Comparison of ENCODE assay signal across 9 mouse cellular contexts in genomic region chr14:97331388-97331787, GRCm38 (mm10).
DNase-seq lines count a peak whose midpoint lies in the region; ATAC-seq and TF ChIP-seq lines count a peak whose summit lies in the region.
"Had no signal": no experiment of that assay in that cellular context is flagged by ENCODE, and none has a peak within 500 bp of the region (broad histone marks: within the 10 kb centered on the region; RNA-seq: fewer than 3 reads in every experiment).

No protein-coding gene starts in this region.

- no peak for TF ChIP-seq POLR2A in limb, embryonic 14.5 days (IDR thresholded peaks at IDR 0.05; ENCODE audit: borderline replicate concordance, extremely low read depth, insufficient read depth, insufficient read length)

- peak; percentile 73; the same call in 1 of the 2 replicates for ATAC-seq in frontal cortex, adult (ENCODE audit: low TSS enrichment)
- no peak for ATAC-seq in limb, embryonic 14.5 days (ENCODE audit: low FRiP score, low read depth)
- ATAC-seq in forebrain, embryonic 13.5 days = peak; percentile 87
- peak; percentile 72; the same call in 1 of the 2 replicates for ATAC-seq in neural tube, embryonic 15.5 days (ENCODE audit: low FRiP score)

- 8% methylated on average over 2 of the region's 2 CpGs for WGBS in limb, embryonic 14.5 days
- 9% methylated on average over 2 of the region's 2 CpGs for WGBS in limb, embryonic 10.5 days
- WGBS in forebrain, embryonic 13.5 days = 4% methylated on average over 2 of the region's 2 CpGs
- 10% methylated on average over 2 of the region's 2 CpGs for WGBS in neural tube, embryonic 15.5 days

- no peak overlapping the region for H3K4me3 ChIP-seq in limb, embryonic 14.5 days (replicated peaks; ENCODE audit: low read length)
- H3K4me3 ChIP-seq in limb, embryonic 10.5 days = no peak overlapping the region
- no peak overlapping the region for H3K4me3 ChIP-seq in forebrain, embryonic 13.5 days
- no peak overlapping the region for H3K4me3 ChIP-seq in neural tube, embryonic 15.5 days (replicated peaks)
- H3K4me3 ChIP-seq: stomach, embryonic 15.5 days had no signal

- no peak overlapping the region for H3K4me2 ChIP-seq in limb, embryonic 14.5 days (replicated peaks; ENCODE audit: low read depth, low read length, severe bottlenecking)
- no peak overlapping the region for H3K4me2 ChIP-seq in forebrain, embryonic 13.5 days
- no peak overlapping the region for H3K4me2 ChIP-seq in neural tube, embryonic 15.5 days
- H3K4me2 ChIP-seq: stomach, embryonic 15.5 days had no signal

- H3K36me3 ChIP-seq in limb, embryonic 14.5 days (ENCODE audit: control insufficient read depth, insufficient read depth, low read length) = no peaks in the 10 kb centered on the region
- no peaks in the 10 kb centered on the region for H3K36me3 ChIP-seq in limb, embryonic 10.5 days
- H3K36me3 ChIP-seq in forebrain, embryonic 13.5 days (ENCODE audit: poor library complexity, severe bottlenecking) = no peaks in the 10 kb centered on the region
- no peaks in the 10 kb centered on the region for H3K36me3 ChIP-seq in neural tube, embryonic 15.5 days
- H3K36me3 ChIP-seq: stomach, embryonic 15.5 days had no signal

- no peaks in the 10 kb centered on the region for H3K4me1 ChIP-seq in limb, embryonic 14.5 days (ENCODE audit: control insufficient read depth, insufficient read depth, low read length)
- H3K4me1 ChIP-seq in limb, embryonic 10.5 days = no peaks in the 10 kb centered on the region
- no peaks in the 10 kb centered on the region for H3K4me1 ChIP-seq in forebrain, embryonic 13.5 days
- H3K4me1 ChIP-seq in neural tube, embryonic 15.5 days = no peaks in the 10 kb centered on the region
- H3K4me1 ChIP-seq: stomach, embryonic 15.5 days had no signal

- no peaks in the 10 kb centered on the region for H3K9me3 ChIP-seq in limb, embryonic 14.5 days (ENCODE audit: control insufficient read depth, low read length)
- H3K9me3 ChIP-seq in limb, embryonic 10.5 days (replicated peaks) = no peaks in the 10 kb centered on the region
- no peaks in the 10 kb centered on the region for H3K9me3 ChIP-seq in forebrain, embryonic 13.5 days (replicated peaks)
- H3K9me3 ChIP-seq in neural tube, embryonic 15.5 days (replicated peaks) = no peaks in the 10 kb centered on the region
- H3K9me3 ChIP-seq: stomach, embryonic 15.5 days had no signal

- H3K27ac ChIP-seq in limb, embryonic 14.5 days (replicated peaks; ENCODE audit: low read depth, low read length) = no peak overlapping the region
- no peak overlapping the region for H3K27ac ChIP-seq in limb, embryonic 10.5 days
- no peak overlapping the region for H3K27ac ChIP-seq in forebrain, embryonic 13.5 days
- no peak overlapping the region for H3K27ac ChIP-seq in neural tube, embryonic 15.5 days (replicated peaks)
- H3K27ac ChIP-seq: stomach, embryonic 15.5 days had no signal

- H3K9ac ChIP-seq in limb, embryonic 14.5 days (ENCODE audit: low read depth, low read length, severe bottlenecking) = no peak overlapping the region
- no peak overlapping the region for H3K9ac ChIP-seq in forebrain, embryonic 13.5 days
- H3K9ac ChIP-seq in neural tube, embryonic 15.5 days (replicated peaks) = no peak overlapping the region
- H3K9ac ChIP-seq: stomach, embryonic 15.5 days had no signal

- DNase-seq in frontal cortex, postnatal 10 days (ENCODE audit: low spot score in 2 of 2) = no peak
- peak; percentile 75 for DNase-seq in limb, embryonic 14.5 days (ENCODE audit: low spot score)
- no peak for DNase-seq in limb, embryonic 10.5 days (ENCODE audit: low spot score)
- DNase-seq in ovary, postnatal 14 days (ENCODE audit: low spot score) = no peak
- DNase-seq in B cell, adult 2 months = no peak

- no peaks in the 10 kb centered on the region for H3K27me3 ChIP-seq in limb, embryonic 14.5 days (ENCODE audit: control insufficient read depth, insufficient read depth, low read length)
- H3K27me3 ChIP-seq in limb, embryonic 10.5 days (ENCODE audit: low read depth, poor library complexity, severe bottlenecking) = no peaks in the 10 kb centered on the region
- H3K27me3 ChIP-seq in forebrain, embryonic 13.5 days = no peaks in the 10 kb centered on the region
- no peaks in the 10 kb centered on the region for H3K27me3 ChIP-seq in neural tube, embryonic 15.5 days (replicated peaks)
- H3K27me3 ChIP-seq: stomach, embryonic 15.5 days had no signal
